Mouse (Mus musculus) intestine, embryonic 16.5 days (tissue): ENCODE measurements around the gene Cdh15. TPM values are rescaled to one million over a fixed set of nuclear protein-coding genes. Genes with fewer than 3 reads are reported as not detected.

Experiments used
- ATAC-seq: fragments of 200-750 bp; cut with Nextera tagmentation; 2 replicates; pipeline ENCODE4 v1.8.0; 2017; ENCODE audit warnings: moderate TSS enrichment, moderate library complexity
- H3K27ac ChIP-seq: fragments of 300-500 bp; sonication (generic); 2 replicates; pipeline ENCODE4 v1.5.1; 2014; ENCODE audit warnings: mild to moderate bottlenecking, low read length
- H3K27me3 ChIP-seq: fragments of 300-500 bp; sonication (generic); replicated peaks from 2 replicates; pipeline ENCODE4 v1.6.1; 2014; ENCODE audit warnings: low read length, control low read depth, mixed read lengths; ENCODE audit not compliant: control insufficient read depth, insufficient read depth
- H3K36me3 ChIP-seq: fragments of 300-500 bp; sonication (generic); 2 replicates; pipeline ENCODE4 v1.6.1; 2014; ENCODE audit warnings: low read length, control low read depth; ENCODE audit not compliant: control insufficient read depth, insufficient read depth
- H3K4me1 ChIP-seq: fragments of 300-500 bp; sonication (generic); 2 replicates; pipeline ENCODE4 v1.6.1; 2014; ENCODE audit warnings: low read length, control low read depth, mixed read lengths; ENCODE audit not compliant: control insufficient read depth, insufficient read depth
- H3K4me2 ChIP-seq: fragments of 300-500 bp; sonication (generic); 2 replicates; pipeline ENCODE4 v1.6.1; 2014; ENCODE audit warnings: low read depth, low read length, control low read depth
- H3K4me3 ChIP-seq: fragments of 300-500 bp; sonication (generic); 2 replicates; pipeline ENCODE4 v1.5.1; 2014; ENCODE audit warnings: mild to moderate bottlenecking, low read length
- H3K9ac ChIP-seq: fragments of 300-500 bp; sonication (generic); 2 replicates; pipeline ENCODE4 v1.6.1; 2014; ENCODE audit warnings: low read depth, low read length
- H3K9me3 ChIP-seq: fragments of 300-500 bp; sonication (generic); 2 replicates; pipeline ENCODE4 v1.6.1; 2016; ENCODE audit warnings: low read length, control low read depth; ENCODE audit not compliant: control insufficient read depth
- WGBS: fragments of 180-500 bp; shearing (Covaris S2); extraction: QIAGEN DNeasy Blood & Tissue Kit; methylation state at CpG from one replicate; pipeline ENCODE4 v1.1.7; 2014; 5-methylcytosine and 5-hydroxymethylcytosine counted together
- polyA plus RNA-seq: library from polyadenylated mRNA; unstranded; fragments of >200 nt; fragmentation: Nextera tagmentation; extraction: Ambion mirVana; gene quantifications from 2 replicates; pipeline ENCODE4 v1.2.1, GENCODE M21; 2015

Gene Cdh15
- polyA plus RNA-seq, 1 experiment from 2014 or later: 0.24 TPM

DNA sequence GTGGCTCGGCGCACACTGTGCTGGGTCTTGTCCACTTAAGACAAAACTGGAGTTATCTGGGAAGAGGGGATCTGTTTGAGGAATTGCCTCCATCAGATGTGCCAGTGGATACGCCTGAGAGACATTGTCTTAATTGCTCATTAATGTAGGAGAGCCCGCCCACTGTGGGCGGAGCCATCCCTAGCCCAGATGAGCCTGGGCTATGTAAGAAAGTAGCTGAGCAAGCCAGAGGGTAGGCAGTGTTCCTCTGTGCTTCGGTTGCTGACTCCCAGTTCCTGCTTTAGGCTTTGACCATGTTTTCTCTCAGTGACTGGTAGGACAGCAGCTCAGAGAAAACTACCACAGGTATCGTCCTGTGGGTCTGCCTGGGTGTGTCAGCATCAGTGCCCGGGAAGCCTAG is 13.3 kb upstream of the Cdh15 start:
- WGBS: 88% methylated on average over 8 of the region's 8 CpGs
- no peaks in the 10 kb centered on the region for H3K4me1 ChIP-seq
- no peak overlapping the region for H3K9ac ChIP-seq
- no peak overlapping the region for H3K27ac ChIP-seq
- H3K4me3 ChIP-seq: no peak overlapping the region
- H3K27me3 ChIP-seq: no peaks in the 10 kb centered on the region
- no peaks in the 10 kb centered on the region for H3K9me3 ChIP-seq
- no peaks in the 10 kb centered on the region for H3K36me3 ChIP-seq
- no peak for ATAC-seq
- no peak overlapping the region for H3K4me2 ChIP-seq

DNA sequence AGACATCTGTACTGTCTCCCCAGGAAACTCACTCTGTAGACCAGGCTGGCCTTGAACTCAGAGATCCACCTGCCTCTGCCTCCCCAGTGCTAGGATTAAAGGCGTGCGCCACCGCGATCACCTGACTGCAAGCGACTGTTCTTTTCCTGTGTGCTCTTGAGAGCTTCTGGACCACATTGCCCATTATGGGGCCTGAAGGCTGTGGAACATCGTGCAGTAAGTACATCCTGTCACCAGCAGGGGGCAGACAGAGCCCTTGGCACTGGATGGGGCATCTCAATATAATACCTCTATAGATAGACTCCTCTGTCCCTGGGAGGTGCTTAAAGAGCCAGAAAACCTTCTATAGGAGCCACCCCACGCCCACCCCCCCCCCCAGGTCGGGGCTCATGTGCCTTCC is 12.8 kb upstream of the Cdh15 start:
- 36% methylated on average over 8 of the region's 8 CpGs for WGBS
- peak; percentile 54; the same call in 1 of the 2 replicates for ATAC-seq
- no peaks in the 10 kb centered on the region for H3K9me3 ChIP-seq

GRCm38 (mm10) chr8:122836199-122836598 is 11.6 kb upstream of the Cdh15 start:
- no peak for ATAC-seq
- 84% methylated on average over 12 of the region's 12 CpGs for WGBS
- Histone ChIP-seq H3K27me3 (no peaks in the 10 kb centered on the region), H3K4me1 (no peaks in the 10 kb centered on the region), H3K36me3 (no peaks in the 10 kb centered on the region), H3K4me2 (no peak overlapping the region), H3K27ac (no peak overlapping the region), H3K9ac (no peak overlapping the region), H3K4me3 (no peak overlapping the region), H3K9me3 (no peaks in the 10 kb centered on the region)

More for the DNA sequence above, 12.8 kb upstream of the Cdh15 start:
- Histone ChIP-seq H3K9ac (no peak overlapping the region), H3K27me3 (no peaks in the 10 kb centered on the region), H3K4me3 (no peak overlapping the region), H3K27ac (no peak overlapping the region), H3K4me2 (no peak overlapping the region), H3K4me1 (no peaks in the 10 kb centered on the region), H3K36me3 (no peaks in the 10 kb centered on the region)

- 72% methylated on average over 13 of the region's 13 CpGs for WGBS
Observed at GRCm38 (mm10) chr8:122836696-122837095, 11.1 kb upstream of the Cdh15 start.

DNA sequence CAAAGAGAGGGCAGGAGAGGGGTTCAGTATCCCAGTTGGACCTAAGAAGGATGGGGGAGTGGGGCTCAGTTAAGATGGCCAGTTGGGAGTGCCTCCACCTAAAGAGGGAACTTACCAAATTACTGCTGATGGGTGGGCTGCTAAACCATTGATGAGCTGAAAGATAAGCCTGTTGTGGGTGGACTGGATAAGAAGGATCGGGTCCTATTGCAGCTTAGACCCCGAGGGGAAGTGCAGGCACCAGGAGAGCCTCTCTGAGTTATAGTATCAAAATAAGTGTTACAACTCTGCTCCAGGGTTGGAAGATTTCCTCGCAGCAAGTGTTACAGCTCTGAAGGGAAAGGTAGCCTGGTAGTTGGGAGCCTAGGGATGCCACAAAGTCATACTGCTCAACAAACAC is 3.6 kb upstream of the Cdh15 start:
- 73% methylated on average over 3 of the region's 3 CpGs for WGBS
- H3K27ac ChIP-seq: no peak overlapping the region
- H3K27me3 ChIP-seq: no peaks in the 10 kb centered on the region; the same call in 1 of the 2 replicates
- H3K4me2 ChIP-seq: no peak overlapping the region
- peaks cover 7% of the 10 kb centered on the region; the same call in 1 of the 2 replicates for H3K4me1 ChIP-seq
- no peak overlapping the region for H3K9ac ChIP-seq
- no peak overlapping the region for H3K4me3 ChIP-seq
- H3K36me3 ChIP-seq: no peaks in the 10 kb centered on the region
- H3K9me3 ChIP-seq: no peaks in the 10 kb centered on the region
- no peak for ATAC-seq

More at GRCm38 (mm10) chr8:122836696-122837095, 11.1 kb upstream of the Cdh15 start:
- no peak overlapping the region for H3K4me3 ChIP-seq
- no peak for ATAC-seq
- no peaks in the 10 kb centered on the region for H3K4me1 ChIP-seq
- H3K27me3 ChIP-seq: no peaks in the 10 kb centered on the region
- no peak overlapping the region for H3K27ac ChIP-seq
- H3K9me3 ChIP-seq: no peaks in the 10 kb centered on the region
- H3K4me2 ChIP-seq: no peak overlapping the region
- no peak overlapping the region for H3K9ac ChIP-seq
- no peaks in the 10 kb centered on the region for H3K36me3 ChIP-seq

DNA sequence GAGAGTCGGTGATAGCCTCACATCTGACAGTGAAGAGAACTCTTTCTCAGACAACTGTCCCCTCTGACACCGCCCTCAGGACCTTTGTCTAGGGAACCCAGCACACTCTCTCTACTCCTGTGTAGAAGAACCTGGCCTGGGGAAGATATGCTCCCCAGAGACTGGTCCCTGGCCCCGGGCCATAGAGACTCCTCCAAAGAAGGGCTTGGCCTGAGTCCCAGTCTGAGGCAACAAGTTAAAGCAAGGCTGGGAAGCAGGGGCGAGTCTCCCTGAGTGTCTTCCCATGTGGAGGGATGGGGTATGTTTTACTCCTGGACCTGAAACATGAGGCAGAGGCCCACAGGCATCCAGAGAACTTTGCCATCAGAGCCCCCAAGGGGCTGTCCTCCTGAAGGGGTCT is 2.1 kb upstream of the Cdh15 start:
- H3K27ac ChIP-seq: no peak overlapping the region
- 62% methylated on average over 4 of the region's 4 CpGs for WGBS
- H3K27me3 ChIP-seq: no peaks in the 10 kb centered on the region; the same call in 1 of the 2 replicates
- no peak for ATAC-seq
- peaks cover 7% of the 10 kb centered on the region; the same call in 1 of the 2 replicates for H3K4me1 ChIP-seq
- no peak overlapping the region for H3K9ac ChIP-seq
- no peak overlapping the region for H3K4me3 ChIP-seq
- H3K36me3 ChIP-seq: no peaks in the 10 kb centered on the region
- no peak overlapping the region for H3K4me2 ChIP-seq
- no peaks in the 10 kb centered on the region for H3K9me3 ChIP-seq

GRCm38 (mm10) chr8:122849152-122849910 is 1.6 kb downstream of the Cdh15 start:
- H3K4me3 ChIP-seq: no peak overlapping the region
- H3K9ac ChIP-seq: no peak overlapping the region
- no peaks in the 10 kb centered on the region for H3K36me3 ChIP-seq
- no peak for ATAC-seq
- no peaks in the 10 kb centered on the region; the same call in 1 of the 2 replicates for H3K27me3 ChIP-seq
- H3K27ac ChIP-seq: no peak overlapping the region
- WGBS: 65% methylated on average over 7 of the region's 11 CpGs
- H3K4me1 ChIP-seq: peaks cover 14% of the 10 kb centered on the region; the same call in 1 of the 2 replicates
- no peak overlapping the region for H3K4me2 ChIP-seq
- H3K9me3 ChIP-seq: no peaks in the 10 kb centered on the region

- Histone ChIP-seq H3K27ac (no peak overlapping the region), H3K4me3 (no peak overlapping the region), H3K9me3 (no peaks in the 10 kb centered on the region), H3K4me1 (peaks cover 10% of the 10 kb centered on the region; the same call in 1 of the 2 replicates), H3K9ac (no peak overlapping the region), H3K27me3 (no peaks in the 10 kb centered on the region), H3K4me2 (no peak overlapping the region), H3K36me3 (no peaks in the 10 kb centered on the region)
- no peak for ATAC-seq
- 63% methylated on average over 3 of the region's 3 CpGs for WGBS
Observed at GRCm38 (mm10) chr8:122850641-122851240, 3.0 kb downstream of the Cdh15 start.

GRCm38 (mm10) chr8:122851692-122852545 is 4.2 kb downstream of the Cdh15 start:
- 82% methylated on average over 12 of the region's 12 CpGs for WGBS
- no peaks in the 10 kb centered on the region for H3K36me3 ChIP-seq

More at GRCm38 (mm10) chr8:122851692-122852545, 4.2 kb downstream of the Cdh15 start:
- Histone ChIP-seq H3K27me3 (no peaks in the 10 kb centered on the region), H3K27ac (no peak overlapping the region), H3K9ac (no peak overlapping the region), H3K4me2 (no peak overlapping the region), H3K4me1 (peaks cover 7% of the 10 kb centered on the region; the same call in 1 of the 2 replicates), H3K4me3 (no peak overlapping the region), H3K9me3 (no peaks in the 10 kb centered on the region)
- no peak for ATAC-seq
